Mouse (Mus musculus): ENCODE data around the gene Wbp2nl.

DNA sequence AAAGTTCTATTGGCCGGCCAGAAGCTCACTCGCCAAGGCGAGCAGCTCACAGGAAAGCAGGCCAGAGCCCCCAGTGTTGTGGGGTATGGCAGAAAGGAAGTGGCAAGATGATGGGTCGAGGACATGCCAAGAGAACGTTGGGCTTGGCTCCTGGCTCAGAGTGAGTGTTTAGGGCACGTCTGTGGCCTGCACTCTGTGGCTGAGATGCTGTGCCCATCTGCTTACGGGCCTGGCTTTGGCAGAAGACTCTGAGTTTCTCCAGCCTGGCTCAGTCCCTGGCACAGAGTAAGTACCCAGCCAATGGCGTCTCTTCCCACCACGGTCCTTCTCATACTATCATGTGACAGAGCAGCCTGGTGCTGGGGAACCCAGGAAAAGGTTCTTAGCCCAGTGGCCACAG is 30.0 kb upstream of the Wbp2nl start:
- no peak for TF ChIP-seq CTCF (IDR thresholded peaks at IDR 0.05; ENCODE audit: insufficient read depth, low read depth, low read length)
- TF ChIP-seq POLR2A (IDR thresholded peaks at IDR 0.05; ENCODE audit: insufficient read depth, low read depth, low read length), result no peak

Data from olfactory bulb, adult 2 months (tissue).